Mouse (Mus musculus): ENCODE data around the gene Ppp2r5e.
A peak's percentile ranks its signal among the peaks of the same experiment; 100 is the strongest.

- TF ChIP-seq POLR2A (IDR thresholded peaks at IDR 0.05; ENCODE audit: insufficient read depth, low read depth, low read length), result no peak
- TF ChIP-seq CTCF (IDR thresholded peaks at IDR 0.05), result peak; percentile 30; the same call in 1 of the 2 replicates
Measured at GRCm38 (mm10) chr12:75629618-75630017, 33.6 kb upstream of the Ppp2r5e start.
